Mouse (Mus musculus) cerebellum, postnatal 14 days (tissue): ENCODE data around the gene Arhgdib.

Experiments used
- DNase-seq, 2 experiments: peaks; one replicate each; pipeline ENCODE4 v3.0.0; 2021; ENCODE audit warnings: mixed read lengths in 2 of 2

Gene Arhgdib

DNA sequence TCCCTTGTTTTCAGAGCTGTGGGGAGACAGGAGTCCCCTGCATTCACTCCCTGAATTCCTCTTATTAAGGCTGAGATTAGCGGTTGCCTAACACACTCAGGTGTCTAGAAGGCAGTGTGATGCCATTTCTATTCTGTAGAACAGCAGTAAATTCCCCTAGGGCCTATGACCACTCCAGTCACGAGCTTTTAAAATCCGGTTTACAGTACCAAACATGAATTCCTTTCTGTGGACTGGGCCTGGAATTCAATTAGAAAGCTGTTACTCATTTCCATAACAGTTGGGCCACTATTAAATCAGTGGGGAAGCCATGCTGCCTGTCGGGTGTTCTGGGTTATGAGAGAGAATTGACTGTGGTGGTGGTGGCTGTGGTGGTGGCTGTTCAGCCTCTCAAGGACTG is 6.0 kb upstream of the Arhgdib start:
- DNase-seq, result no peak

DNA sequence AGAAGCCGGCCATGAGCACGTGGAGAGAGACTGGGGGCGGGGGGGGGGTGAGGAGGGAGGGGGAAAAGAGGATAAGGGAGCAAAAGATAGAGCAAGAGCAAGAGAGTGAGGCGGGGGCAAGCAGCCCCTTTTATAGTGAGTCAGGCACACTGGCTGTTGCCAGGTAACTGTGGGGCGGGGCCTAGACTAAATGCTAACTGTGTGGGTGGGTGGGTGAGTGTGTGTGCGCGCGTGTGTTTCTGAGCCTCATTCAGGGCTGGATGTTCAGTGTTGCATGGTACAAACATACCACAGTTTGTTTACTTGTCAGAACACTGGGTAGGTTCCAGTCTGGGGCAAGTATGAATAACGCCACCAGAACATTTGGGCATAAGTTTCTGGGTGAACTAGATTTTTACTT is 5.2 kb upstream of the Arhgdib start:
- DNase-seq, result no peak

DNA sequence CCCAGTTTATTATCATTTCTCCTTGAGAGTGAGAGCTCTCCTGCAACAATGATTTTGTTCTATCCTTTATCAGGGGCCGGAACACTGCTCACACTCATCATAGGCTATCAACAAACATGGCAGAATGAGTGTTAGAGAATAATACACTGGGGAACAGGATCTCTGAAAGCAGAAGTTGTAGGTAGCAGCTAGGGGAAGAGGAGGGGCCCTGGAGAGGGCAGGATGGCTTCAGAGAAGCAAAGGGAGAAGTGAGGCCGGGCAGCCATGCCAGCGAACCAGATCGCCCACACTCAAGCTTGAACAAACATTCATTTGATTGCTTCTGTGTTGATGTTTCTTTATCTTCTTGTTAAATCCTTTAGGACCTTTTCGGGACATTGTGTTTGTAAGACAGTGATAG is 4.5 kb upstream of the Arhgdib start:
- DNase-seq, result no peak

DNA sequence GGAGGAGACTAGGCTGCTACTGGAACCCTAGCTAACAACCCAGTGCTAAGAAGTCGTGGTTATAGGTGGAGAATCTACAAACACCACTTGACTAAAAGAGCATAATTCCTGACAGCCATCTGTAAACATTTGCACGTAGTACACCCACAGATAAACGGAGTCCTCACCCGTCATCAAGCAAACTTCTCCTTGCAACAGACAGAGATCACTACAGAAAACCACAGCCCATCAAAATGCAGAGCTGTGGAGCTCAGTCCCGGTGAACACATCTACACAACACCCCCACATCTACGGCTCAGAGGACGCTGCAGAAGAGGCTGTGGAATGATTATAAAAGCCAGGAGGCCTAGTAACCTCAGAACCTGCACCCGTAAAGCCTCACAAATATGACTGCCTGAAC is 2.8 kb upstream of the Arhgdib start:
- no peak for DNase-seq

DNA sequence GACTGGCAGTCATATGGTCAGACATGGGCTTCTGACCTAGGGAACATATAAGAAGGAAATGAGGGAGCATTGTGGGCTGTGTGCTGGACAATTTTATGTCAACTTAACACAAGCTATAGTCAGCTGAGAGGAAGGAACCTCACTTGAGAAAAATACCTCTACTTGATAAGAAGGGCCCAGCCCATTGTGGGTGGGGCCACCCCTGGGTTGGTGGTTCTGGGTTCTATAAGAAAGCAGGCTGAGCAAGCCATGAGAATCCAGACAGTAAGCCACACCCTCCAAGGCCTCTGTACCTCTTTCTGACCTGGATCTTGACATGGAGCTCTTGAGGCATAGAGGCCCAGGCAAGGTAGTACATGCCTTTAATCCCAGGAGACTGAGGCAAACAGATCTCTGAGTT is 1.7 kb upstream of the Arhgdib start:
- no peak for DNase-seq

DNA sequence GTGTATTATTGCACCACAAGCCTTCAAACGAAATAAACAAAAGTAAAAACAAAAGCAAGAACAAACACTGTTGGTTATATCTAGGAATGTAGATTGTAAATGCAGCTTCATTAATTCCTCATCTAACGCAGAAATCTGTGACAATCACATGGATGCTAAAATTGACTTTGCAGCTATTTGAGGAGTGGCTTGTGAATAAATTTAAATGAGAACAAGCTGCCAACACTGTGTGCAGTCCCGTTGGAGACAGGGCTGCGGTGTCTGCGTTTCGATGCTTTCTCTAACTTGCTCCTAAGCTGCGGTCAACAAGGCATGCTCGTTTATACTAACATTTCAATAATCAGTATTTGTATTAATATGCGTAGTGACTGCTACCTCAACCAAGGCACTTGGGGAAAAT is 581 bp upstream of the Arhgdib start:
- no peak for DNase-seq

DNA sequence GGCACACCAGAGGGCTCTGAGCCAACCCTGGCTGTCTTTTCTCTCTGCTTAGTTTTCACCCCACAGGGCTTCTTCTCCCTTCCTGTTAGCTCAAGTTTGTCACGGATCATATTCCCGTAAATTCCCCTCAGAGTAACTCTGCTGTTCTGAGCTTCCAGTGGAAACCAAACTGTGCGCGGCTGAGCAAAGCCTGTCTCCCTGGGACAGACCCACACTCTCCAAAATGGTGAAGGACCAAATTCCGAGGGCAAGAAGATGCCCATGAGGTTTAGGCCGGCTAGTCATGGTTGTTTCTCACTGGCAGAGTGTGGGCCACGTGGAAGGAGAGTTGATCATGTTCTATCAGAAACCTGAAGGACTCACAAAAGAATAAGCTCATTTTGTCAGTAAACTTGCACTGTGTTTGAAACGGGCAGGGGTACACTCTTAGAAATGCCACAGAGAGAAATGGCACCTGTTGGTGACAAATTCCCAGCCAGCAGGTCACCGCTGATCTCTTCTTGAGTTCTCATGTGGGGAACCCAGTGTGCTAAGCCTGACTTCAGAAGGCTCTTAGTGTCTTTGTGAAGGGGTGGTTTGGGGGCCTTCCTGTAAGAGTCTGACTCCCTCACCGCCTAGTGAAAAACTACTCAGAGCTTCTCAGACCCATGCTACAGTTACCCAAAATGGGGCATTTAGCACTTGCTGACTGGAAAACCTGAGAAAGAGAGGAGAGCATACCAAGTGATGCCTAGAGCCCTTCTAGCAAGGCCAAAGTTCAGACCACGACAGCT is 1.3 kb downstream of the Arhgdib start:
- no peak for DNase-seq

DNA sequence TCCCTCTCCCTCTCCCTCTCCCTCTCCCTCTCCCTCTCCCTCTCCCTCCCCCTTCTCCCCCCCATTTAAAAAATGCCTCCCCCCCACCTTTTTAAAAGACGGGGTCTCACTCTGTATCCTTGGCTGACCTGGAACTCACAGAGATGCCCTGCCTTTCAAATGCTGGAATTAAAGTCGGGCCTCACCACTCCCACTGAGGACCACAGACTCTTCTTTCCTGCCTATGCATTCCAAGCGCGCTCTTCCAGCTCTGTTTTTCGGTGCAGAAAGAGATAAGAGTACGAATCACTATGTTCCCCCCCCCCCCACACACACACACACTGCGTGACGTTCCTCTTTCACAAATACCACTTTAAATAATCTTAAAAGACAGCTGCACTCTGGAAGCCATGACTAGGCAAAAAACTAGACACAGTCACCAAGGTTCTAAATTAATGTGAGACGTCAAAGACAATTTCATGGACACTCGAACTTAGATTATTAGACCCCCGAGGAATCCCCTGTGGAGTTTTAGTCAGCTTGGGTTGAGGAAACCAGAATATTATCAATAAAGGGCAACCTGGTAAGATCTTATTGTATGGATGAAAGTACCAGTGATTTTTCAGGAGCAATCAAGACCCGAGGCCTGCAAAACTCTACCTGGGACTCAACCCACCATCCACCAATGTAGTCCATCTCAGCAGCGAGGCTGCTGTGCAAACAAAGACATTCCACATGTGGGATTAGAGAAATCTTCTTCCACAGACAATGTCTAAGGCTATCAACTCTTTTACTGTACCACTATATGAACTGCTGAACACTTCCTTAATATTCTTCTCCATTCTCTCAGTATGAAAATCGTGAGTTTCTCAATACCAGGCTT is 2.1 kb downstream of the Arhgdib start:
- DNase-seq, result no peak

DNA sequence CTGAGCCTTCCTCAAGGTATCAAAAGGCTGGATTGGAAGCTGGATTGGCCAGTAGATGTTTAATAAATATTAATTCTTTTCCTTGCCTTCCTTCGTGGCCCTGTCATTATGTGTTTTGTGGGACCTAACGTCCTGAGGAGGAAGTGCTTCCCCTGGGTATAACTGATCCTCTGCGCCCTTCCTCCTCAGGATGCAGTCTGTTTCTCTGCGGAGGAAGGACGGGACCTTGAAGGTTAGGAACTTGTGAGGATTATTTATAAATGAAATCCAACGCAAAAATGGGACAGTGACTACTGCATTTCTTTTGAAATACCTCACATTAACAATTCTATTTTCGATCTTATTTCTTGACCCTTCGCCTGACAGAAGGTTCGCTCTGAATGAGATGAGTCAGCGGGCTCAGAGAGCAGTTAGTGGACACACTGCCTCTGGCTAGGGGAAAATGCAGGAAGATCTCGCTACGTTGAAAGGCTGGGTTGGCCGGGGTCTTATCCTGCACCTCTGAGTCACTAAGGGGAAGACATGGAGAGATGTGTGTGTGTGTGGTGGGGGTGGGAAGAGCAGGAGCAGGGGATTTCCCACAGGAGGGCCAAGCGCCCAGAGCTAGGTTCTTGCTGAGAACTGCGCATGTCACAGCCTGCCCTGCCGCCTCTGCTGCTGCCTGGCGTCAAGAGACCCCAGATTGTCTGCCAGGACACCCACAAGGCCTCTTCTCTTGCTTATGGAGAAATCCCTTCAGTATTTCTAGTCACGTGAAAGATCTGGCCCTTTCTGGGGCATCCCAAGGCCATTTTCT is 3.2 kb downstream of the Arhgdib start:
- no peak for DNase-seq

DNA sequence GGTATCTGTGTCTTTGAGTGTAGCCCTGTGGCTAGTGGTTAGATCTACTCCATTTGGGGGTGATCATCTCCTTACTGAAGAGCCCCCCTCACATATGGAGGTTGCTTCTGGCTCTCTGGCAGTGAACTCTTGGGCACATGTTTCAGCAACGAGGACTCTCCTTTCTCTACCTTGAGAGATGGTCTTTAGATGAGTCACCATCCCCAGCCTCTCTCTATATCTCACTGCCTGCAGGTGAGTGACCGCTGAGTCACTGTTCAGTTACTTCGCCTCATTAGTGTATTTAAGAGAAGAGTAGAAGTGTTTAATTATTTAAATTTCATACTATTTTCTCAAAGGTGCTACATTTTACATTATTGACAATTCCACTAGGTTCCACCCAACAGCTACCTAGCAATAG is 4.6 kb downstream of the Arhgdib start:
- no peak for DNase-seq

DNA sequence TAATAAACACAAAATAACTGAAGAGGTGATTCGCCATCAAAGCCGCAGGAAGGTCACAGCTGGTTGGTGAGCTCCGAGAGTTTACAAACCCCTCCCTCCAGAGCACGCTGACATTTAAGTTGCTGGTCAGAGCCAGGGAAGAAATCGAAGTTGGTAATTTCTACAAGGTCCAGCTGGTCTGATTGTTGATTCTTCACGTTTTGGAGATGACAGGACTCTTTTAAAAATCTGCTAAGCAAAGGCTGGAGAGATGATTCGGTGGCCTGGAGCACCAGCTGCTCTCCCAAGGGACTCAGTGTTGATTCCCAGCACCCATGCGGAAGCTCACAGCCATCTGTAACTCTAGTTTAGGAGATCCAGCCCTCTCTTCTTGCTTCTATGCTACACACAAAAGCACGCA is 5.3 kb downstream of the Arhgdib start:
- DNase-seq, result no peak

DNA sequence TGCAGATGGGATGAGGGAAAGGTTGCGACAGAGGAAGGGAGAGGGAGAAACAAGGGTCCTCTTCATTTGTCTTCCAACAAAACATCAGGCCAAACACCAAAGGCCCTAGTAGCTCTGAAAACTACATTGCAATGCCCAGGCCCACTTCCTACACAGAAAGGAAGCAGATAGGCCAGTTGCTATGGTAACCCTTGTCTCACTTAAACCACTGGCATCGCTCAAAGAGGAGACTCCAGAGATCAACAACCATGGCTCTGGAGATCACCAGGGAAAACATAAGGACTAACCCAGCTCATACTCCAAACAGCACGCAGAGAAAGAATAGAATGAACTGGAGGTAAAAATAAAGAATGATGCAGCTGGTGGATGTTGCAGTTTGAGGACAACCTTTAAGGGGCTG is 6.5 kb downstream of the Arhgdib start:
- no peak for DNase-seq

DNA sequence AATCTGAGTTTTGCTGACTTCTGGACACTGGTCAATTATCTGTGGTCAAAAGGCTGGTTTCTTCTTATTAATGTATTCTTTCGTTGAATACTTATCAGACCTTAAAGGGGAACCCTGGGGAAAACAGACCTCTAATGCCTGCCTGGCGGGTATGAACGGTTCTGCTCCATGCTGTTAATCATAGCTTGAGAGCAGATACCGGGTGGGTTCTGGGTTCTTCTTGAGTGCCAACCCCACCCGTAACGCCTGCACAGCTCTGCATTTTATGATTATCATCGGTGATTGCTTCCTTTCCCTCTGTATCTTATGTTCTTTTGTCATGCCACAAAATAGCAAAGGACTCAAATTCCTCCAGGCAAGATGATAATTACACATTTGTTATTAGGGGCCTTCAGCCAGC is 7.6 kb downstream of the Arhgdib start:
- DNase-seq, result no peak

DNA sequence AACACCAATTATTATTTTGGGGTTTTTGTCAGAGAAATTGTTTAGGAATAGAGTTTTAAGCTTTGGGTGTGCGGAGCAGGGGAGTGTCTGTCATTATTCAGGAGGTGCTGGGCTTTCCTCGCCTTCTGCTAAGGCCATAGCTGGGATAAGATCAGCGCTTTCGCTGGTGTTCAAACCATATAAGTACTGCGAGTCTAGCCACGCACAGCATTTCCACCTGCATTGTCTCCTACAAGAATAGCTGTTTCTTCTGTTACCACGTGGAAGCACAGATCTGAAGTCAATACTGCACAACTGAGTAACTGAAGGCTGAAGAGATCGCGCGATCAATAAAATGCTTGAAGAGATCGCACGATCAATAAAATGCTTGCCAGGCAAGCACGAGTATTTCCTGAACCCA is 10.5 kb downstream of the Arhgdib start:
- no peak for DNase-seq

DNA sequence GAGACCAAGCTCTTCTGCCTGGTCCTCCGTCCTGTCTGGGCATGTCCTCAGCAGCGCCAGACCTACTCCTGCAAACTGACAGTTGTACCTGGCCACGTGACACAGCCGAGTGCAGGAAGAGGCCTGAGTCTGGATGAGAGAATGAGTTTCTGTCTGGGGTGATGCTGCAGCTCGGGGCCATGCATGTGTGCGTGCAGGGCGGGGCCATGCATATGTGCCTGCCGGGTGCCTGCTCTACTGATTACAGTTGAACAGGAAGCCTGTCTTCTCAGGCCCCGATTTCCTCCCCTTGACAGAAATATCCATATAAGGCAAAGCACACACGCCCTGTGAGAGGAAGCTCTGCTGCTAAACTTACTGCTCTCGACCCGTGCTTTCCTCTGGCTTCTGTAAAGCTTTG is 11.0 kb downstream of the Arhgdib start:
- DNase-seq, result no peak

DNA sequence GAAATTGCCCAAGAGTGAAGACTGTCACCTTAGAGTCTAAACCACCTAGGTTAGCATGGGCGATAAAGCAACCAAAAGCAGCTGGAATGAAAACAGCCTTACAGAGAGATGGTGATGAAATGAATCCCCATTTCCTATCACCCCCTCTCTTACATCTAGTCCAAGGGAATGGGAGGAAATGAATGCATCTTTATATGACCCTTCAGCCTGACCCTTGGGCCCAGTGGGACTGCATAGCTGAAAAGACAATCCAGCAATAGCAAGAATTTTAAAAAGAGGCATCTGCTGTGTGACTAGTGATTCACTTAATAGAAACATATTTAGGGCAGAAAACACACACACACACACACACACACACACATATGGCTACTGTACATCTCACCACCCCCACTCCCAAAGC is 14.1 kb downstream of the Arhgdib start:
- no peak for DNase-seq

DNA sequence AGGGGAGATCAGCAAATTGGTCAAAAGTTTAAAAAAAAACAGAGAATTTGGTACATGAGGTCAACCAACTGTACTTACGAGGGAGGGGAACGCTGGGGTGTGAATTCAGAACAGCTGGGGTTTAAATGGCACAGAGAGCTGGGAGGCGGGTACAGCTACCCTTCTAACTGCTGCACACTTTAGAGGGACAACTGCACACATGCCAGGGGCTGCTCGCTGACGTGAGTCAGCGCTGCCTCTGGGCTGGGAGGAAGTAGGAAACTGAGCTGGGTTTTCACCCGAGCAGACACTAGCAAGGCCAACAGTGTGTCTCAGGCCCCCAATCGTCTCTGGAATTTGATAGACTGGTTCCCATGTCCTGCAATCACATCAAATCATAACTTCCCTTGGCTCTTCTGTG is 16.6 kb downstream of the Arhgdib start:
- no peak for DNase-seq

DNA sequence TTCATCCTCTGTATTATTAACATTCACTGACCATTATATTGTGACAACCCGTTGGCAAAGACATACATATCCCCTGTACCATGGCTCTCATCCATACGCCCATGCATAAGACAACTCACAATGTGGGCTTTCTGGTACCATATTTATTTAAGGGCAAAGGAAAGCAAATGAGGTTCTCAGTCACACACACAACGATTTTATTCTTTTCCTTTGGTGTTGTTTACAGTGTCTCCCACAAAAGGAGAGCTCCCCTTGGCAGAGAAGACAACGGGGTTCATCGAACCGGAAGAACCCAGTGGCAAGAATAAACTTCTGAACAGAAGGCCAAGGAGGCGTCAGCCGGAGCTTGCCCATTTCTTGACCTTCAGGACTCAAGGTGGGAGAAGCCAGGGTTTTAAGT is 18.2 kb downstream of the Arhgdib start, which contains the start of gene Pde6h:
Gene Pde6h (plus strand): TSS at position 301 of the 400 bp plus-strand sequence.
- DNase-seq, result no peak

DNA sequence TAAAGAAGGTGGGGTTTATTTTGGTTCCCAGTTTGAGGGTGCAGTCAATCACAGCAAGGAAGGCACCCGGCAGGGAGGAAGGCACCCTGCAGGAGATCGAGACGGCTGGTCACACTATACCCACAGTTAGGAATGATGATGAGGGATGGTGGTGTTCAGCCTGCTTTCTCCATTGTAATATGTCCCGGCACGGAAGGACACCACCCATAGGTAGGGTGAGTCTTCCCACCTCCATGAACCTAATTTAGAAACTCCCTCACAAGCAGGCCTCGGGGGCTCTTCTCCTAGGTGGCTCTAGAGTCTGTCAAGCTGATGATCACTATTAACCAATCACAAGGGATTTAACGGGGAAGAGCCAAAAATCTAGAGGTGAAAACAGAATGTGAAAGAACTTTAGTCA is 18.8 kb downstream of the Arhgdib start:
- DNase-seq, result no peak

DNA sequence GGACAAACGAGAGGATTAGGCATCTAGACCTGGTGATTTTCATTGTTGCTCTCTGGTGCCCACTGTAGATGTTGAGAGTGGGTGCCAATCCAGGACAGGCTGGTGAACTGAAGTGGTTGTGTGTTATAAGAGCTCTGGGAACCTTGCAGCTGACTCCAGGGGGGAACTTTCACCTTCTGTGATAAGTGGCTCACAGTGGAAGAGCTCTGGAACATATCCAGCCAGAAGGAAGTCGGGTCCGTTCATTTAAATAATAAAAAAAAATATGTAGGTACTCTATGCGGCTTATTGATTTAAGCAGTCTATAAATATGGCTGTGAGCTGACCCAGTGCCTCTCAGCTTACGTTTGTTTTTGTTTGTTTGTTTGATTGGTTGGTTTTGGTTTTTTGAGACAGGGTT is 19.6 kb downstream of the Arhgdib start, which contains the start of gene Erp27:
Gene Erp27 (minus strand): TSS at position 101 of the 400 bp plus-strand sequence.
- DNase-seq, result no peak

DNA sequence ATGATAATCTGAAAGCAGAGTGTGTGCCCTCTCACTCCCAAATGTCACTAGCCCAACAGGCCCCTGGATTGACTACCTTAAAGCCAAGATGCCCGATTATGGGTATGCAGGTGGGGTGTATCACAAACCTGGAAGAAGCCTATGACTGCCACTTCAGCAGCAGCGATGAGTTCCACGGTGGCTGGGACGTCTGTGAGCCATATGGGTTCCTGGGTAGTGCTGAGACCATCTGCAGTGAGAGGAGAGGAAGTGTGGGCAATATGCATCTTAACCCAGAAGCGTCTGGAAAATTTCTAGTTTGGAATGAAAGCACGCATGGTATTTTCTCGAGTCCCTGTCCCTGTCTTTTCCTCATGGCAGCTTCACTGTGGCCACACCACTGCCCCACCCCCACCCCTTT is 20.1 kb downstream of the Arhgdib start:
- no peak for DNase-seq

DNA sequence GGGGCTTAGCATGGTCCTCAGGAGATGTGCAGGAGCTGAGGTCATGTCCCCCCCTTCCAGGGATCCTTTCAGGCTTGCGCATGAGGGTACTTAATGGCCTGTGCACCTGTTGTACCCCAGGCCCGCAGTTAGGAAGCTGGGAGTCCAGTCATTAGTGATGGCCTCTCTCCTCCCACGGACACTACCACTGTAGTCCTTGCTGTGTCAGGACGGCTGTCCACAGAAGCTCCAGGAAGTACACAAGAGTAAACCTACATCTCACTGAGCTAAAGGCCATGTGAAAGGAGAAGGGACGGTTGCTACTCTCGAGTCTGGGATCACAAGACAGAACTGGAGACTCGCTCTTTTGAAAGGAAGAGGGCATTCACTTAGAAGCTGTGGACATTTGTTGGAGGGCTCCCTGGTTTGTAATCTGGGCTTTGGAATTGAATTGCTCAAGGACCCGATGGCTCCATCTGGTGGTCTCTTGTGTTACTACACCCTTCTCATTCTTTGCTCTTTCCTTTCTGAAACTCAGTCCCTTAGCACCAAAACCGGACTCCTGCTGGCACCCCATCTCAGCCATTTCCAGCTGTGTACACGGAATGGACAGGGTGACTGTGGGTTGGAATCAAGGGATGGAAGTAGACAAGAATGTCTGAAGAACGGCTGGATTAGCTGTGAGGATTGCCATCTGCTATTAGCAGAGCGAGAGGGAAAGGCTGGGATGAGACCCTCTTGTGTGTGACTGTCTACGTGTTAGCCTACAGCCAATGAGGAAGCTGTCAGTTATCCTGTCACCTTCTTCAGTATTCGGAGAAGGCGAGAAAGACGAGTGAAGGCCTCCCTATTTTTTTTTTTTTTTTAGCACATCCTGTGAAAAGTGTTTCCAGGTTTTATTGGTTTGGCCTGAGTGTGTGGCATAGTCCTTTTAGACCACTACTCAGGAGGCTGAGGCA is 21.1 kb downstream of the Arhgdib start:
- peak; percentile 84 to 88 for DNase-seq
